Mouse (Mus musculus) frontal cortex, postnatal 14 days (tissue): ENCODE data around the gene Afap1l2.
A peak's percentile ranks its signal among the peaks of the same experiment; 100 is the strongest.

Experiments
- DNase-seq, 2 experiments: peaks; one replicate each; pipeline ENCODE4 v3.0.0; 2022; ENCODE audit warnings: low spot score in 2 of 2

Gene Afap1l2

GRCm38 (mm10) chr19:57007781-57008710 is at the start of gene Afap1l2:
TSS of gene Afap1l2 (minus strand) at chr19:57008228.
- no peak for DNase-seq

- DNase-seq, result no peak
These were observed 49.5 kb upstream of the Afap1l2 start for GRCm38 (mm10) chr19:57057568-57057967.

- DNase-seq, result no peak
These were observed 47.4 kb upstream of the Afap1l2 start for GRCm38 (mm10) chr19:57055215-57056120.

GRCm38 (mm10) chr19:57052959-57053358 is 44.9 kb upstream of the Afap1l2 start:
- no peak for DNase-seq

GRCm38 (mm10) chr19:57052016-57052415 is 44.0 kb upstream of the Afap1l2 start:
- DNase-seq, result no peak

GRCm38 (mm10) chr19:57049592-57050090 is 41.6 kb upstream of the Afap1l2 start:
- DNase-seq, result no peak

GRCm38 (mm10) chr19:57047671-57048320 is 39.8 kb upstream of the Afap1l2 start:
- no peak for DNase-seq

GRCm38 (mm10) chr19:57039258-57039657 is 31.2 kb upstream of the Afap1l2 start:
- DNase-seq, result no peak

GRCm38 (mm10) chr19:57036860-57037259 is 28.8 kb upstream of the Afap1l2 start:
- DNase-seq, result no peak

GRCm38 (mm10) chr19:57031582-57031981 is 23.6 kb upstream of the Afap1l2 start:
- peak; percentile 46 to 47 for DNase-seq

- DNase-seq, result no peak
These were observed 21.4 kb upstream of the Afap1l2 start for GRCm38 (mm10) chr19:57029461-57029860.

- DNase-seq, result no peak
These were observed 20.5 kb upstream of the Afap1l2 start for GRCm38 (mm10) chr19:57028327-57029179.

- no peak for DNase-seq
These were observed 18.5 kb upstream of the Afap1l2 start for GRCm38 (mm10) chr19:57026501-57026900.

GRCm38 (mm10) chr19:57017785-57018179 is 9.8 kb upstream of the Afap1l2 start:
- DNase-seq, result no peak

- no peak for DNase-seq
These were observed 9.2 kb upstream of the Afap1l2 start for GRCm38 (mm10) chr19:57016995-57017784.

GRCm38 (mm10) chr19:57014808-57015207 is 6.8 kb upstream of the Afap1l2 start:
- DNase-seq, result no peak

GRCm38 (mm10) chr19:57013271-57013677 is 5.2 kb upstream of the Afap1l2 start:
- no peak for DNase-seq

- no peak for DNase-seq
These were observed 4.0 kb upstream of the Afap1l2 start for GRCm38 (mm10) chr19:57012068-57012467.

GRCm38 (mm10) chr19:57010064-57010463 is 2.0 kb upstream of the Afap1l2 start:
- DNase-seq, result no peak

- no peak for DNase-seq
These were observed 1.6 kb upstream of the Afap1l2 start for GRCm38 (mm10) chr19:57009653-57010052.
